Mouse (Mus musculus) liver, embryonic 16.5 days (tissue): ENCODE data around the gene Tdpoz1. TPM values are rescaled to one million over a fixed set of nuclear protein-coding genes. Genes with fewer than 3 reads are reported as not detected.
"Not testable (repeated sequence)": the region's sequence is repeated elsewhere in the genome, so short reads cannot be mapped to it uniquely, and the experiment has no call there.

Experiments
- ATAC-seq: fragments of 200-750 bp; cut with Nextera tagmentation; 2 replicates; pipeline ENCODE4 v1.8.0; 2017; ENCODE audit warnings: low read depth, mild to moderate bottlenecking, moderate number of reproducible peaks, moderate library complexity
- H3K27ac ChIP-seq: fragments of 300-500 bp; sonication (generic); 2 replicates; pipeline ENCODE4 v1.5.1; 2014; ENCODE audit warnings: mild to moderate bottlenecking, low read length
- H3K27me3 ChIP-seq: fragments of 300-500 bp; sonication (generic); 2 replicates; pipeline ENCODE4 v1.6.1; 2014; ENCODE audit warnings: low read depth, low read length, mixed read lengths; ENCODE audit not compliant: control insufficient read depth, insufficient read depth
- H3K36me3 ChIP-seq: fragments of 300-500 bp; sonication (generic); 2 replicates; pipeline ENCODE4 v1.6.1; 2014; ENCODE audit warnings: mild to moderate bottlenecking; ENCODE audit not compliant: control insufficient read depth, insufficient read depth
- H3K4me1 ChIP-seq: fragments of 300-500 bp; sonication (generic); 2 replicates; pipeline ENCODE4 v1.6.1; 2014; ENCODE audit warnings: low read depth, low read length, mixed read lengths; ENCODE audit not compliant: control insufficient read depth
- H3K4me2 ChIP-seq: fragments of 300-500 bp; sonication (generic); 2 replicates; pipeline ENCODE4 v1.6.1; 2014; ENCODE audit warnings: low read depth, low read length, mixed read lengths
- H3K4me3 ChIP-seq: fragments of 300-500 bp; sonication (generic); 2 replicates; pipeline ENCODE4 v1.5.1; 2014; ENCODE audit warnings: low read depth, mild to moderate bottlenecking, low read length
- H3K9ac ChIP-seq: fragments of 300-500 bp; sonication (generic); 2 replicates; pipeline ENCODE4 v1.6.1; 2014; ENCODE audit warnings: low read depth, low read length
- H3K9me3 ChIP-seq: fragments of 300-500 bp; sonication (generic); replicated peaks from 2 replicates; pipeline ENCODE4 v1.6.1; 2016; ENCODE audit warnings: low read length; ENCODE audit not compliant: control insufficient read depth
- WGBS: fragments of 180-500 bp; shearing (Covaris S2); extraction: QIAGEN DNeasy Blood & Tissue Kit; methylation state at CpG from one replicate; pipeline ENCODE4 v1.1.7; 2014; ENCODE audit not compliant: insufficient replicate concordance; 5-methylcytosine and 5-hydroxymethylcytosine counted together
- polyA plus RNA-seq: library from polyadenylated mRNA; unstranded; fragments of >200 nt; fragmentation: Nextera tagmentation; extraction: Ambion mirVana; gene quantifications from 2 replicates; pipeline ENCODE4 v1.2.1, GENCODE M21; 2015

Gene Tdpoz1
- polyA plus RNA-seq = not detected in 2 replicates

- 53% methylated on average over 2 of the region's 4 CpGs for WGBS
Observed at GRCm38 (mm10) chr3:93676210-93676609, at the start of gene Tdpoz1. Gene Tdpoz1, minus strand, starts transcription at chr3:93676310.

GRCm38 (mm10) chr3:93708969-93709637 is 33.0 kb upstream of the Tdpoz1 start:
- H3K9ac ChIP-seq, H3K9me3 ChIP-seq, H3K4me1 ChIP-seq, H3K27ac ChIP-seq, ATAC-seq, H3K27me3 ChIP-seq, H3K4me2 ChIP-seq, H3K4me3 ChIP-seq, H3K36me3 ChIP-seq: not testable (repeated sequence)
- 61% methylated on average over 2 of the region's 2 CpGs for WGBS

More at GRCm38 (mm10) chr3:93676210-93676609, at the start of gene Tdpoz1:
- not testable (repeated sequence) for ATAC-seq, H3K4me2 ChIP-seq, H3K9ac ChIP-seq, H3K36me3 ChIP-seq, H3K27ac ChIP-seq, H3K27me3 ChIP-seq, H3K4me1 ChIP-seq, H3K4me3 ChIP-seq, H3K9me3 ChIP-seq

DNA sequence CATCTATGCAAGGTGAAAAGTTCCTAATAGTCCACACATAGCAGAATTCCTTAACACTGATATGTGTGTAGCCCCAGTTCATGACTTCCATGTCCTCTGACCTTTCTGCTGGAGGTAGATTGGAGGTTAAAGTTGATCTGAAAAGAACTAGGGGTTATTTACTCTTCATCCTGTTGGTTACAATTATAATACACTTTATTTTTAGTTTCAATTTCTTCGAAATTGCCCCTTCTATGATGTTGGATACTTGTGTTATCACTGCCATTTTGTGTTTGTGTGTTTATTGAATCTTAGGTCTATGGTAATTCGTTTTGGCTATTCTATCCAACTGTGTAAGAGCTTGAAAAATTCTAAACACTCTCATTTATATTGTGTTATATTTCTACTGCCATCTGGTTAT is 16.9 kb upstream of the Tdpoz1 start, which contains the start of gene Gm37596:
Gene Gm37596 (minus strand): TSS at position 101 of the 400 bp plus-strand sequence.
- not testable (repeated sequence) for H3K4me3 ChIP-seq, H3K36me3 ChIP-seq, H3K4me2 ChIP-seq, H3K4me1 ChIP-seq, H3K9ac ChIP-seq, H3K27ac ChIP-seq, H3K9me3 ChIP-seq, ATAC-seq, H3K27me3 ChIP-seq
- WGBS = 30% methylated on average over 1 of the region's 2 CpGs

DNA sequence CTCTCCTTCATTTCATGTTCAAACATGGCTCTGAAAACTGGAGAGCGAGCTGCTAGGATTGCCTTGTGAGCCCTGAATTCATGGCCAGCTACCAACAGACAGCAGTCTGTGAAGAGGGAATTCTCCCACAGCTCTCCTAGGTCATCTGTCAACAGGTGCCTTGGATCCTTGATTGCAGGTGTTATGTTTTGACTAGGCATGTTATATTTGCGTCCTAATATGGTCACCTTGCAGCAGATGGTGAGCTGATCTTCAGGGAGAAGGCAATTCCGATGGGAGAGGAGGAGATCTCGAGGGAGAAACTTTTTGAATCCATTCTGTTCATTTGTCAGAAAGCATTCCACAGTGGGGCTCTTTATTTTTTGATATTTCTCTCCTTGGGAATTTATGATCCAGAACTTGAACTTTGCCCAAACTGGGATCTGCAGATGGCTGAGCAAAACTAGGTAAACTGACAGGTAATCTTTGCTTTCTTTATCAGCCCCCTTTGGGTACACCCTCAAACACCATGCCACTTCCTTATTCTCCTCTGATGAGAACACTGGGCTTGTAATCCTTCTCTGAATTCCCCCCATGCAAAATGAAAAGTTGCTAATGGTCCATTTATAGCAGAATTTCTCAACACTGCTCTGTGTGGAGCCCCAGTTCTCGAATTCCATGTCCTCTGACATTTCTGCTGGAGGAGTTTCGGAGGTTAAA is 5.2 kb downstream of the Tdpoz1 start:
- ATAC-seq, H3K4me1 ChIP-seq, H3K36me3 ChIP-seq, H3K9ac ChIP-seq, H3K27me3 ChIP-seq, H3K4me3 ChIP-seq, H3K27ac ChIP-seq, H3K9me3 ChIP-seq, H3K4me2 ChIP-seq: not testable (repeated sequence)
- 55% methylated on average over 5 of the region's 6 CpGs for WGBS

DNA sequence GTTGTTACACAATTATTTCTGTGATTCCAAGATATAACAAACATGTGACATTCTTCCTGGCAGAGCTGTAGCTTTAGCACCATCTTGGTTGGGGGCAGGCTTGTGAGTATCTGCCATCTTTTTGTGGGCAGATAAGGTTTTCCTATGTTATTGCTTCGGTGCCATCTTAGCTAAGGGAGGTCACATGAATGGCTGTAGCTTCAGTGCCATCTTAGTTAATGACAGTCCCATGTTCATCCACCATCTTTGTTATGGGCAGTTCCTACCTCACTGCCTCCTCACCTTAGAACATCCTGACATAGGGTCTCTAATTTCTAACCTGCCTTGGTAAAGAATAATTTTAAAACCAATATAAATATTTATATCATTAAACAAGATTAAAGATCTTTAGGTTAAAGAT is 21.9 kb downstream of the Tdpoz1 start:
- Histone ChIP-seq H3K4me3 (no peak overlapping the region), H3K36me3 (no peaks in the 10 kb centered on the region), H3K9me3 (no peaks in the 10 kb centered on the region), H3K4me1 (no peaks in the 10 kb centered on the region), H3K27me3 (no peaks in the 10 kb centered on the region), H3K27ac (no peak overlapping the region), H3K9ac (no peak overlapping the region), H3K4me2 (no peak overlapping the region)
- ATAC-seq = no peak
- 37% methylated on average over 1 of the region's 1 CpGs for WGBS

- no peak within 1 kb of the TSS for H3K9ac ChIP-seq
- H3K4me3 ChIP-seq = no peak within 1 kb of the TSS
- no peak within 1 kb of the TSS for H3K4me2 ChIP-seq
- no peak for ATAC-seq
- no peaks in the 10 kb centered on the region for H3K4me1 ChIP-seq
- no peaks in the 10 kb centered on the region for H3K27me3 ChIP-seq
- H3K27ac ChIP-seq = no peak within 1 kb of the TSS
- H3K9me3 ChIP-seq = no peaks in the 10 kb centered on the region
- 56% methylated on average over 3 of the region's 3 CpGs for WGBS
- H3K36me3 ChIP-seq = no peaks in the 10 kb centered on the region
Observed at GRCm38 (mm10) chr3:93652586-93652985, 23.5 kb downstream of the Tdpoz1 start, which contains the start of gene Tdpoz2. Gene Tdpoz2, minus strand, starts transcription at chr3:93652686.

- WGBS = 58% methylated on average over 4 of the region's 4 CpGs
- H3K36me3 ChIP-seq, H3K27ac ChIP-seq, H3K4me1 ChIP-seq, H3K4me2 ChIP-seq, H3K9ac ChIP-seq, H3K27me3 ChIP-seq, ATAC-seq, H3K4me3 ChIP-seq, H3K9me3 ChIP-seq: not testable (repeated sequence)
Observed at GRCm38 (mm10) chr3:93630917-93631714, 45.0 kb downstream of the Tdpoz1 start.
